Mouse (Mus musculus): ENCODE data around the gene Cer1. TPM values are rescaled to one million over a fixed set of nuclear protein-coding genes. Genes with fewer than 3 reads are reported as not detected.

Cer1 gene
- polyA plus RNA-seq, 1 experiment = not detected

GRCm38 (mm10) chr4:82915576-82915975 lies 30.6 kb upstream of the Cer1 start:
- Histone ChIP-seq H3K27ac (ENCODE audit: control insufficient read depth, insufficient read depth, low read depth, low read length, poor library complexity) (no peak overlapping the region), H3K4me3 (replicated peaks; ENCODE audit: control insufficient read depth, low read depth, low read length) (no peak overlapping the region), H3K4me1 (ENCODE audit: control insufficient read depth, insufficient read depth, low read length) (no peaks in the 10 kb centered on the region)
- TF ChIP-seq POLR2A (IDR thresholded peaks at IDR 0.05; ENCODE audit: borderline replicate concordance, control insufficient read depth, low read depth, low read length) = no peak
- TF ChIP-seq CTCF (IDR thresholded peaks at IDR 0.05; ENCODE audit: control insufficient read depth, insufficient read depth, low read length) = no peak
- 70% methylated on average over 7 of the region's 7 CpGs for WGBS

- TF ChIP-seq CTCF (IDR thresholded peaks at IDR 0.05; ENCODE audit: control insufficient read depth, insufficient read depth, low read length) = no peak
- no peak for TF ChIP-seq POLR2A (IDR thresholded peaks at IDR 0.05; ENCODE audit: borderline replicate concordance, control insufficient read depth, low read depth, low read length)
- no peak overlapping the region for H3K4me3 ChIP-seq (replicated peaks; ENCODE audit: control insufficient read depth, low read depth, low read length)
- WGBS = 82% methylated on average over 11 of the region's 11 CpGs
- H3K4me1 ChIP-seq (ENCODE audit: control insufficient read depth, insufficient read depth, low read length) = no peaks in the 10 kb centered on the region
- no peak overlapping the region for H3K27ac ChIP-seq (ENCODE audit: control insufficient read depth, insufficient read depth, low read depth, low read length, poor library complexity)
Measured at GRCm38 (mm10) chr4:82914601-82915143, 29.7 kb upstream of the Cer1 start.

DNA sequence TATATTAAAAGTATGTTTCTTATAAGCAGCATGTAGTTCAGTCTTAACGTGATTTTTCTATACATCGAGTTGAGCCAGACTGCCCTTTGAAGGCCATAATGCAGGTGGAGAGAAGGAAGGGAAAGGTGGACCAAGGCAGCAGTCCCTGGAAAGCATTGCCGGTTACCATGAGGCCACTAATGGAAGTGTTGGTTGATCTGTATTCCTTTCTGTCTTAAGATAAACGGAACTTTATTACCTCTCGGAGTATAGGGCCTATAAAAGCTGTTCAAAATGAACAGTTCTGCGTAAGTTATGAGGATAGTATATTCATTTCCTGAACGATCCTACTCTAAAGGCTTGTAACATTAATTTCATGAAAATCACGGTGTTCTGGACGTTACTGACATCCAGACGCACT lies 10.3 kb upstream of the Cer1 start:
- WGBS = 89% methylated on average over 10 of the region's 10 CpGs

DNA sequence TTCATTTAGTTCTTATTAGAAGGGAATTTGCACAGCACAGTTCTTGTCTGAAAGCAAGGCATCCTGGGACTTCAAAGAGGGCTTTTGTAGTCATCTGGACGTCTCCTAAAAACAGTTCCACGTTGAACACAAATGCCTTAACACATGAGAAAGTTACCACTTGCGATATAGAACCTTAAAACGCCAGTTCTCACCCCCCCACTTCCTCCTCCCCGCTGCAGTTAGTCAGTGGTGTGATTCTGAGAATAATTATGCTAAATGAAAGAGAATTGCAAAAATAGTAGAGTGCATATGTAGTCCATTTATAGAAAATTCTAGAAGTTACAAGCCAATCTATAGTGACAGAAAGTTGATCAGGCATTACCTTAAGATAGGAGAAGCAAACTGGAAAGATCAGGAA lies 7.3 kb upstream of the Cer1 start:
- no peak overlapping the region for H3K4me3 ChIP-seq (replicated peaks; ENCODE audit: control insufficient read depth, low read depth, low read length)
- H3K27ac ChIP-seq (ENCODE audit: control insufficient read depth, insufficient read depth, low read depth, low read length, poor library complexity) = no peak overlapping the region
- 65% methylated on average over 5 of the region's 5 CpGs for WGBS
- TF ChIP-seq CTCF (IDR thresholded peaks at IDR 0.05; ENCODE audit: control insufficient read depth, insufficient read depth, low read length) = no peak
- TF ChIP-seq POLR2A (IDR thresholded peaks at IDR 0.05; ENCODE audit: borderline replicate concordance, control insufficient read depth, low read depth, low read length) = no peak
- no peaks in the 10 kb centered on the region for H3K4me1 ChIP-seq (ENCODE audit: control insufficient read depth, insufficient read depth, low read length)

More for the DNA sequence above, 10.3 kb upstream of the Cer1 start:
- Histone ChIP-seq H3K4me1 (ENCODE audit: control insufficient read depth, insufficient read depth, low read length) (no peaks in the 10 kb centered on the region), H3K27ac (ENCODE audit: control insufficient read depth, insufficient read depth, low read depth, low read length, poor library complexity) (no peak overlapping the region), H3K4me3 (replicated peaks; ENCODE audit: control insufficient read depth, low read depth, low read length) (no peak overlapping the region)
- TF ChIP-seq CTCF (IDR thresholded peaks at IDR 0.05; ENCODE audit: control insufficient read depth, insufficient read depth, low read length) = no peak
- TF ChIP-seq POLR2A (IDR thresholded peaks at IDR 0.05; ENCODE audit: borderline replicate concordance, control insufficient read depth, low read depth, low read length) = no peak

DNA sequence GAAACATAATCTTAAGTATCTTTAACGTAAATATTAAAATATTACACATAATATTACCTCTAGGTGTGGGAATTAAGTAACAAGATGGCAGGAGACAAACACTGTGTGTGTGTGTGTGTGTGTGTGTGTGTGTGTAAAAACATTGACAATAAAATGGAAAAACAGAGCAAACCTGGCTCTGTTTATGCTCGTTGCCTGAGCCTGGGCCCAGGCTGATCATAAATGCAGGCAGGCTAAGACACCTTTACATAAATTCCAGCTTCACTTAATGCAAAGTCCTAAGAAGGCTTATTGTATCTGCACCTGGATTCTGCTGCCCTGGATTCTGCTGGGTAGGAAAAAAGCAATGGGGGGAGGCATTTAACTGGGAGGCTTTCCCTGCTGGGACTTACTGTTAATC lies 6.6 kb upstream of the Cer1 start:
- Histone ChIP-seq H3K4me1 (ENCODE audit: control insufficient read depth, insufficient read depth, low read length) (no peaks in the 10 kb centered on the region), H3K4me3 (replicated peaks; ENCODE audit: control insufficient read depth, low read depth, low read length) (no peak overlapping the region), H3K27ac (ENCODE audit: control insufficient read depth, insufficient read depth, low read depth, low read length, poor library complexity) (no peak overlapping the region)
- 83% methylated on average over 2 of the region's 2 CpGs for WGBS
- TF ChIP-seq POLR2A (IDR thresholded peaks at IDR 0.05; ENCODE audit: borderline replicate concordance, control insufficient read depth, low read depth, low read length) (no peak), CTCF (IDR thresholded peaks at IDR 0.05; ENCODE audit: control insufficient read depth, insufficient read depth, low read length) (no peak)

GRCm38 (mm10) chr4:82891049-82891448 lies 6.1 kb upstream of the Cer1 start:
- WGBS = 83% methylated on average over 7 of the region's 7 CpGs
- TF ChIP-seq POLR2A (IDR thresholded peaks at IDR 0.05; ENCODE audit: borderline replicate concordance, control insufficient read depth, low read depth, low read length) (no peak), CTCF (IDR thresholded peaks at IDR 0.05; ENCODE audit: control insufficient read depth, insufficient read depth, low read length) (no peak)
- Histone ChIP-seq H3K4me1 (ENCODE audit: control insufficient read depth, insufficient read depth, low read length) (no peaks in the 10 kb centered on the region), H3K4me3 (replicated peaks; ENCODE audit: control insufficient read depth, low read depth, low read length) (no peak overlapping the region), H3K27ac (ENCODE audit: control insufficient read depth, insufficient read depth, low read depth, low read length, poor library complexity) (no peak overlapping the region)

GRCm38 (mm10) chr4:82890585-82890984 lies 5.6 kb upstream of the Cer1 start:
- 79% methylated on average over 4 of the region's 4 CpGs for WGBS
- Histone ChIP-seq H3K27ac (ENCODE audit: control insufficient read depth, insufficient read depth, low read depth, low read length, poor library complexity) (no peak overlapping the region), H3K4me3 (replicated peaks; ENCODE audit: control insufficient read depth, low read depth, low read length) (no peak overlapping the region), H3K4me1 (ENCODE audit: control insufficient read depth, insufficient read depth, low read length) (no peaks in the 10 kb centered on the region)
- no peak for TF ChIP-seq CTCF (IDR thresholded peaks at IDR 0.05; ENCODE audit: control insufficient read depth, insufficient read depth, low read length)

- WGBS = 72% methylated on average over 2 of the region's 2 CpGs
- TF ChIP-seq POLR2A (IDR thresholded peaks at IDR 0.05; ENCODE audit: borderline replicate concordance, control insufficient read depth, low read depth, low read length) (no peak), CTCF (IDR thresholded peaks at IDR 0.05; ENCODE audit: control insufficient read depth, insufficient read depth, low read length) (no peak)
- no peak overlapping the region for H3K27ac ChIP-seq (ENCODE audit: control insufficient read depth, insufficient read depth, low read depth, low read length, poor library complexity)
Measured at GRCm38 (mm10) chr4:82886148-82886547, 1.2 kb upstream of the Cer1 start.

DNA sequence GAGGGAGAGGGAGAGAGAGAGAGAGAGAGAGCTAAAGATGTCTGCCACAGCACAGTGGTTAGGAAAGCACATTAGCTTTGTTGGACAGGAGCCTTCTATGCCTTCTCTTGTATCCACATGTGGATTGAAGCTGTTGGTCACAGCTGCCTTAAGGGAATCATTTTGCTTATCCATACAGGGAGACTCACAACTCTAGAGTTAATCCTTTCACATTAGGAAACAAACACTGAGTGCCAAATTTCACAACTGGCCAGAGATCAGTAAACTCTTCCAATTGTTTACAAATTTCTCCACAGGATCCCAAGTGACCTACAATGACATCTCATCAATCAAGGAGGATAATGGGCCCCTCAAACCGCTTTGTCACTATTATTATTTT lies 576 bp upstream of the Cer1 start:
- WGBS = 78% methylated on average over 1 of the region's 1 CpGs
- no peaks in the 10 kb centered on the region for H3K4me1 ChIP-seq (ENCODE audit: control insufficient read depth, insufficient read depth, low read length)
- TF ChIP-seq POLR2A (IDR thresholded peaks at IDR 0.05; ENCODE audit: borderline replicate concordance, control insufficient read depth, low read depth, low read length) (no peak), CTCF (IDR thresholded peaks at IDR 0.05; ENCODE audit: control insufficient read depth, insufficient read depth, low read length) (no peak)
- H3K27ac ChIP-seq (ENCODE audit: control insufficient read depth, insufficient read depth, low read depth, low read length, poor library complexity) = no peak overlapping the region
- H3K4me3 ChIP-seq (replicated peaks; ENCODE audit: control insufficient read depth, low read depth, low read length) = no peak overlapping the region

More at GRCm38 (mm10) chr4:82886148-82886547, 1.2 kb upstream of the Cer1 start:
- Histone ChIP-seq H3K4me1 (ENCODE audit: control insufficient read depth, insufficient read depth, low read length) (no peaks in the 10 kb centered on the region), H3K4me3 (replicated peaks; ENCODE audit: control insufficient read depth, low read depth, low read length) (no peak overlapping the region)

All from bone marrow, adult 2 months (tissue).